Mouse (Mus musculus): Measurements from ENCODE around the gene Nudt6. TPM values are rescaled to one million over a fixed set of nuclear protein-coding genes. Genes with fewer than 3 reads are reported as not detected.

Gene Nudt6
- polyA plus RNA-seq, 2 experiments = 3.9 to 5.2 TPM

DNA sequence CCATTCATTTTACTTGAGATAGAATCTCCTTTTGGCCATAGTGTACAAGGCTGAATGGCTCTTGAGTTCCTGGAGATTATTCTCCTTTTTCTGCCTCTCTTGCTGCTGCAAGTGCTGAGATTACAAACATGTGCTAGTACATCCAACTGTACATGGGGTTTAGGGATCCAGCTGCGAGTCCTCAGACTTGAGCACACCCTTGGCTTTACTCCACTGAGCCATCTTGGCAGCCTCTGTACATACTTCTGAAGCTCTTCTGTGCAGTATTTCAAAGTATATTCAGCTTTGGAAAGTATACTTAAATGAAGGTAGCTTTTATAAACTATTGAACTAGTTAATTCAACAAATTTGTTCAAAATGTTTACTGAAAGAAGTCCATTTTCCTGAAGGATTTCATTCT lies 19.8 kb upstream of the Nudt6 start:
- Histone ChIP-seq H3K9ac (replicated peaks) (no peak overlapping the region), H3K27me3 (ENCODE audit: control insufficient read depth, insufficient read depth, low read length) (no peaks in the 10 kb centered on the region), H3K4me1 (replicated peaks; ENCODE audit: control insufficient read depth in 2 of 2, insufficient read depth in 2 of 2, low read length in 1 of 2) (no peaks in the 10 kb centered on the region), H3K4me2 (ENCODE audit: low read depth) (no peak overlapping the region), H3K9me3 (ENCODE audit: control insufficient read depth, low read length) (no peaks in the 10 kb centered on the region), H3K36me3 (replicated peaks; ENCODE audit: control insufficient read depth, insufficient read depth, low read depth) (no peaks in the 10 kb centered on the region; the same call in 1 of the 2 replicates), H3K4me3 (ENCODE audit: insufficient read depth in 1 of 2, low read depth in 2 of 2, low read length in 2 of 2) (no peak overlapping the region), H3K27ac (no peak overlapping the region)
- ATAC-seq (ENCODE audit: insufficient read depth) (no peak), DNase-seq (ENCODE audit: low read depth in 3 of 3, low spot score in 3 of 3) (no peak)
- 75% methylated on average over 1 of the region's 1 CpGs for WGBS (ENCODE audit: insufficient replicate concordance)
- no peak for TF ChIP-seq EP300 (IDR thresholded peaks at IDR 0.05; ENCODE audit: low read depth)
- no peak for TF ChIP-seq CTCF (IDR thresholded peaks at IDR 0.05; ENCODE audit: low read depth)

DNA sequence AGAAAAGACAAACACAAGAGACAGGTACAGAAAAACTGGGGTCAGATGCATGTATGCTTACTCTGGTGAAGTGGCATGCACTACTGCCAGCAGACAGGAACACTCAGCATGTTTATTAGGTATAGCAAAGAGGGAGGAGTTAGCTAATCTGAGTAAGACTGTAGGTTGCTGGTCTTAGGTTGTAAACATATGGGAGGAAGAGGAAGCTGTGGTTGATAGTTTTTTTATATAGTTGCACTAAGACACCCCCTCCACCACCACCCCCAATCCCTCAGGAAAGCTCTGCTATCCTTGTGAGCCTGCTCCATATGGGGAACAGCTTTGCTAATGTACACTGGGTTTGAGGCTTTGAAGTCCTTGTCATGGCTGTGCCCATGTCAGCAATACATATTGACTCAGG lies 10.3 kb upstream of the Nudt6 start:
- 0 out of 2 replicates have a peak, but pooled peaks have one; percentile 23 for ATAC-seq (ENCODE audit: insufficient read depth)
- H3K36me3 ChIP-seq (replicated peaks; ENCODE audit: control insufficient read depth, insufficient read depth, low read depth) = peaks cover 11% of the 10 kb centered on the region
- no peak for TF ChIP-seq CTCF (IDR thresholded peaks at IDR 0.05; ENCODE audit: low read depth)
- no peak for TF ChIP-seq EP300 (IDR thresholded peaks at IDR 0.05; ENCODE audit: low read depth)

DNA sequence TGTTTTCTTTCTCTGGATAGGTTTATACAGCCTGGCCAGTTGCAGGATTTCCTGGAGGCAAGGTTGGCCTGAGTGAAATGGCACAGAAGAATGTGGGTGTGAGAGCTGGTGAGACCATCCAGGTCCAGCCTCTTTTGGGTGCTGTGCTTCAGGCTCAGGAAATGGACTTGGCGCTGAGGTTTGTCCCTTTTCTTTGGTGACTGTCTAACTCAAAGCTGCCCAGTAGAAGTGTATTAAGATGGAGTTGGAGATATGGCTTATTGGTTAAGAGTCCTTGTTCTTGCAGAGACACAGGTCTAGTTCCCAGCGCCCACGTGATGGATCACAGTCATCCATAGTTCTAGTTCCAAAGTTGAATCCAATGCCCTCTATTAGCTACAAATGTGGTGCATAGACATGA lies 6.1 kb upstream of the Nudt6 start:
- peaks cover 3% of the 10 kb centered on the region for H3K36me3 ChIP-seq (replicated peaks; ENCODE audit: control insufficient read depth, insufficient read depth, low read depth)

More for the DNA sequence above, 10.3 kb upstream of the Nudt6 start:
- no peaks in the 10 kb centered on the region for H3K9me3 ChIP-seq (ENCODE audit: control insufficient read depth, low read length)
- H3K9ac ChIP-seq (replicated peaks) = no peak overlapping the region
- H3K27me3 ChIP-seq (ENCODE audit: control insufficient read depth, insufficient read depth, low read length) = no peaks in the 10 kb centered on the region
- no peak overlapping the region for H3K27ac ChIP-seq
- no peak overlapping the region for H3K4me3 ChIP-seq (ENCODE audit: insufficient read depth in 1 of 2, low read depth in 2 of 2, low read length in 2 of 2)
- no peak for DNase-seq (ENCODE audit: low read depth in 3 of 3, low spot score in 3 of 3)
- H3K4me1 ChIP-seq (replicated peaks; ENCODE audit: control insufficient read depth in 2 of 2, insufficient read depth in 2 of 2, low read length in 1 of 2) = no peaks in the 10 kb centered on the region
- H3K4me2 ChIP-seq (ENCODE audit: low read depth) = no peak overlapping the region

DNA sequence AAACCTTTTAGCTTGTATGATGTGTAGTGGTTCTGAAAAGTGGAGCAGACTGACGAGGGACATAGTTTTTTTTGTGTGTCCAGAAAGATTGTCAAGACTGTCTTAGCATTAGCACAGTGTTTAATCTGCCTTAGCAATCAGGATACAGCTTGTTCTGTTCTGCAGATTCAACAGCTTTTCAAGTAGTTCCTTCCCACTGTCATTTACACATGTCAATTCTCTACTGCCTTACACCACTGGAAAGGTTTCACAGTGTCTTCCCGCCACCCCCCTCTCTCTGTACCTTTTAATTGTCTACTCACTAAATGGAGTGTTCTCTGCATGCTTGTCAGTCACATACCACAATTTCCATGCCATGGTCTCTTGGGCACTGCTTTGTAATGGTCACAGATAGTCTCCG lies 1.2 kb upstream of the Nudt6 start:
- 5% methylated on average over 3 of the region's 3 CpGs for WGBS (ENCODE audit: insufficient replicate concordance)
- Histone ChIP-seq H3K36me3 (replicated peaks; ENCODE audit: control insufficient read depth, insufficient read depth, low read depth) (peaks cover 2% of the 10 kb centered on the region), H3K27me3 (ENCODE audit: control insufficient read depth, insufficient read depth, low read length) (no peaks in the 10 kb centered on the region), H3K9ac (replicated peaks) (peak overlapping the region; percentile 86), H3K9me3 (ENCODE audit: control insufficient read depth, low read length) (no peaks in the 10 kb centered on the region), H3K4me1 (replicated peaks; ENCODE audit: control insufficient read depth in 2 of 2, insufficient read depth in 2 of 2, low read length in 1 of 2) (peaks cover 10 to 11% of the 10 kb centered on the region in 2 experiments), H3K4me3 (ENCODE audit: insufficient read depth in 1 of 2, low read depth in 2 of 2, low read length in 2 of 2) (peak overlapping the region; percentile 87 to 95), H3K27ac (peak overlapping the region; percentile 83), H3K4me2 (ENCODE audit: low read depth) (peak overlapping the region; percentile 84)
- ATAC-seq (ENCODE audit: insufficient read depth) (no peak), DNase-seq (ENCODE audit: low read depth in 3 of 3, low spot score in 3 of 3) (peak in 1 of 3 experiments; percentile 7)
- no peak for TF ChIP-seq CTCF (IDR thresholded peaks at IDR 0.05; ENCODE audit: low read depth)
- no peak for TF ChIP-seq EP300 (IDR thresholded peaks at IDR 0.05; ENCODE audit: low read depth)

More for the DNA sequence above, 6.1 kb upstream of the Nudt6 start:
- no peak overlapping the region for H3K4me2 ChIP-seq (ENCODE audit: low read depth)
- no peak overlapping the region for H3K4me3 ChIP-seq (ENCODE audit: insufficient read depth in 1 of 2, low read depth in 2 of 2, low read length in 2 of 2)
- ATAC-seq (ENCODE audit: insufficient read depth) = no peak
- no peak overlapping the region for H3K27ac ChIP-seq
- TF ChIP-seq EP300 (IDR thresholded peaks at IDR 0.05; ENCODE audit: low read depth) (no peak), CTCF (IDR thresholded peaks at IDR 0.05; ENCODE audit: low read depth) (no peak)
- DNase-seq (ENCODE audit: low read depth in 3 of 3, low spot score in 3 of 3) = no peak
- no peak overlapping the region for H3K9ac ChIP-seq (replicated peaks)
- H3K4me1 ChIP-seq (replicated peaks; ENCODE audit: control insufficient read depth in 2 of 2, insufficient read depth in 2 of 2, low read length in 1 of 2) = peaks cover 4% of the 10 kb centered on the region in 2 experiments
- H3K9me3 ChIP-seq (ENCODE audit: control insufficient read depth, low read length) = no peaks in the 10 kb centered on the region
- H3K27me3 ChIP-seq (ENCODE audit: control insufficient read depth, insufficient read depth, low read length) = no peaks in the 10 kb centered on the region
- 89% methylated on average over 3 of the region's 3 CpGs for WGBS (ENCODE audit: insufficient replicate concordance)

DNA sequence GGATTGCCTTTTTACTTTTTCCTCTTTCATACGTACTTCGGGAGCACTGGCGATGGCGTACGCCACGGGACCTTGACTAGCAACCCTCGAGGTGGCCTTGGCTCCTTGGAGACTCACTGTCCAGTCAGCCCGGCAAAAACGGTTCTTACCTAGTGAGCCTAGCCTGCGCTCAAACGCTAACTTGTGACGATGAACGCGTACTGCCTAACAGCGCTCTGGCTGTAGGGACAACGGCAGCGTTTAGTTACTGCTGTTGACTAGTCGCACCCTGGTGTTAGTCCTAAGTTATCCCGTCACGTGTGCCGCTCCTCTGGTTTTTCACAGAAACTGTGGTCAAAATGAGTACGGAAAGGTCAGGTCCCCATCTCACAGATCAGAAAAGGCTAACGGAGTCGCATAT lies 630 bp upstream of the Nudt6 start:
- peaks cover 10 to 11% of the 10 kb centered on the region in 2 experiments for H3K4me1 ChIP-seq (replicated peaks; ENCODE audit: control insufficient read depth in 2 of 2, insufficient read depth in 2 of 2, low read length in 1 of 2)
- no peaks in the 10 kb centered on the region for H3K27me3 ChIP-seq (ENCODE audit: control insufficient read depth, insufficient read depth, low read length)
- peak overlapping the region; percentile 84 for H3K4me2 ChIP-seq (ENCODE audit: low read depth)
- H3K27ac ChIP-seq = peak overlapping the region; percentile 83
- under 1% methylated on average over 24 of the region's 24 CpGs for WGBS (ENCODE audit: insufficient replicate concordance)
- H3K9ac ChIP-seq (replicated peaks) = peak overlapping the region; percentile 86
- peak overlapping the region; percentile 87 to 95 for H3K4me3 ChIP-seq (ENCODE audit: insufficient read depth in 1 of 2, low read depth in 2 of 2, low read length in 2 of 2)
- TF ChIP-seq CTCF (IDR thresholded peaks at IDR 0.05; ENCODE audit: low read depth) (0 out of 2 replicates have a peak, but pooled peaks have one; percentile 2), EP300 (IDR thresholded peaks at IDR 0.05; ENCODE audit: low read depth) (no peak)
- H3K36me3 ChIP-seq (replicated peaks; ENCODE audit: control insufficient read depth, insufficient read depth, low read depth) = no peaks in the 10 kb centered on the region; the same call in 1 of the 2 replicates
- DNase-seq (ENCODE audit: low read depth in 3 of 3, low spot score in 3 of 3) (peak in 1 of 3 experiments; percentile 41), ATAC-seq (ENCODE audit: insufficient read depth) (no peak)
- H3K9me3 ChIP-seq (ENCODE audit: control insufficient read depth, low read length) = no peaks in the 10 kb centered on the region

Data from liver, embryonic 14.5 days (tissue).